Mouse (Mus musculus) cerebellum, adult 9-10 months (tissue): ENCODE measurements around the gene Glra1.
"Not testable (repeated sequence)": the region's sequence is repeated elsewhere in the genome, so short reads cannot be mapped to it uniquely, and the experiment has no call there.

Experiments
- DNase-seq: peaks from one replicate; pipeline ENCODE4 v3.0.0; 2022

Glra1 gene

DNA sequence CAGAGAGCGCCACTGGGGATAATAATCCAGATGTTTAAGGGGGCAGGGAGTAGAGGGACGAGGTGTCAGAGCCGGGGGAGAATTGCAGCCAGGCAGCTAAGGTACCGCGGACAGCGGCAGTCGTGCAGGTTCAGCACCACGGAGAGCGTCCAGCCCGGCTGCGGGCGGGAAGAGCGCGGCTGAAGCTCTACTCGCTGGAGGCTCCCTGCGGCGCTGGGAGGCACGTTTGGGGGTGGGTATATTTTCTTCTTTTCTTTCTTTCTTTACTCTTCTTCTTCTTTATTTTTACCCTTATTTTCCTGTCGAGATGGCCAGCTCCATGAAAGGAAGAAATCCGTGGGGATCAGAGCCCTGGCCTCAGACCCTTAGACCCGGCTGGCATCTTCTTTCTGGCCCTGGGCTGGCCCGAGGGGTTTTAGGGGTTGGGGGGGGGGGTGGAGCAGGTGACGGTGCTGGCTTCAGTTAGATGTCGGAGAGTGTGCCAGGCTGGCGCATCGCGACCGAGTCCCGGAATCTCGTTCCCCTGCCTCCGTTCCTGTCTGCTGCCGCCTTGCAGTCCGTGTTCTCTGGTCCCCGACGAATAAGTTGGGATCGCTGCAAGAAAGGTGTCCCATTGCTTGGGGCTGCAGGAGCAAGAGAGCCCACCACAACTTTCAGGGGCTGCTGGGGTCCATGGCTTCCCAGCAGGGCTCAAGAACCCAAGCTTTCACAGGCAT, at the start of gene Glra1:
Gene Glra1, minus strand, starts transcription at position 391 of the 716 bp plus-strand sequence.
- peak; percentile 3 for DNase-seq

GRCm38 (mm10) chr11:55636961-55637360, 29.0 kb upstream of the Glra1 start:
- DNase-seq: no peak

DNA sequence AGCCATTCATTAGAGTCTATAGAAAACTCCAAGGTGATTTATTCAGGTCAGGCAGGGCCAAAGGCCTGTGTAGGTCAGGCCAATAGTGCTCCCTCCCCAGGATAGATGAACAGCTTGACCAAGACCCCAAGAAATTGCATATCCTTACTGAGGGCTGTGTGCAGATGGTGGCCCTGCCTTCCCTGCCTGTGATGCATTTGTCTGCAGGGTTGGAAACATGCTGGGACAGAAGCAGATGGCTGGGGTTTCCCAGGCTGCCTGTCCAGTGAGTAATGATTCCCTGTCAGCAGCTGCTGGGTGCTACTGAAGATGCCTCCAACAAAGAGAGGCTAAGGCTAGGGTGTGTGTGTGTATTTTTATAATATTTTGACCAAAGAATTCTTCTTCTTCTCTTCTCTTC, 25.9 kb upstream of the Glra1 start:
- peak; percentile 0 for DNase-seq

- not testable (repeated sequence) for DNase-seq
Measured at GRCm38 (mm10) chr11:55614631-55615030, 6.6 kb upstream of the Glra1 start.

DNA sequence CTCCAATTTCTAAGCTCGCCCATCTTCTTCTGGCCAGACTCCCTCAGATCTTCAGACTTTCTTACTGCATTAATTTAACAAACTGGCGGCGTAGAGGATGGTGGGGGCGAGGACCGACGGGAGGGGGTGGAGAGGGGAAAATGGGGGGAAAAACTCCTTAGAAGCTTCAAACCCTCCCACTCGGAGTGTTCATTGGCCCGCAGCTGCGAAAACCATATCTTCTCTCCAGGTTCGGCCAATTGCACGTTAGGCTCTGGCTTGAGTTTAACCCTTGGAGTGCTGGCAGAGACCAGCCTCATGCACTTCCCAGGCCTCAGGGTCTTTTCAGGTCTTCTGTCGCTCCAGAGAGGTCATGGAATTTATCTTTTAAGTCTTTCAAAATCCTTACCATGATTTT, 524 bp upstream of the Glra1 start:
- DNase-seq: no peak

- DNase-seq: peak; percentile 29
Measured at GRCm38 (mm10) chr11:55607066-55607807, 761 bp downstream of the Glra1 start.

- DNase-seq: no peak
Measured at GRCm38 (mm10) chr11:55601447-55602065, 6.4 kb downstream of the Glra1 start.

DNA sequence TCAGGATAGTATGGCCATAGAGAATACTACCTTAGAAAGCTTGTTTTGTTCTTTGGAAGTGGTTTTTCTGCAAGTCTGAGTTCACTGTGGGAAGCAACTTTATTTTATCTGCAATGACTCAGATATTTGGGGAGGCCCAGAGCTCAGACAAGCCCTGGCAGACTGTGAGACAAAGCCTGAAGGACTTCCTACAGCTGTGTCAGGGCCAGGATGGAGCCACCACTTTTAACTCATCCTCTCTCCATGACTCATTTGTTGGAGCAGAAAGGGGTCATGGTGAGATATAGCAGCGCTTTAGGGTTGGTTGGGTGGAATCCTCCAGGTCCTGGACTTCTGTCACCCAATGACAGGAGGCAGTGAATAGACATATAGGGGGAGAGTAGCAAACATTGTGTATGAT, 12.3 kb downstream of the Glra1 start:
- DNase-seq: no peak

- no peak for DNase-seq
Measured at GRCm38 (mm10) chr11:55594411-55594810, 13.6 kb downstream of the Glra1 start.

DNA sequence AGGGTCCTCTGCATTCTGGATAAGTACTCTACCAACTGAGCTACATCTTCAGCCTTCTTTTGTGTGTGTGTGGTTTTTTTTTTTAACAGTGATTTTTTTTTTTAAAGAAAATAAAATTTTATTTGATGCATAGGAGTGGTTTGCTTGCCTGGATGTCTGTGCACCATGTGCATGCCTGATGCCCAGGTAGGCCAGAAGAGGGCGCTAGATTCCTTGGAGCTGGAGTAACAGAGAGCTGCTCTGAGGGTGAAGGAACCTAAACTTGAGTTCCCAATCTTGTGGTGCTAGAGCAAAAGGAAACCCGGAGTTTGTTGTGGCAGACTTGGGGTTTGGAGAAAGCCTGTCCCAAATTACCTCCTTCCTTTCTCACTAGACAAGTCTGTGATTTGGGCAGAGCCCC, 16.8 kb downstream of the Glra1 start:
- no peak for DNase-seq

GRCm38 (mm10) chr11:55589376-55590167, 18.4 kb downstream of the Glra1 start:
- DNase-seq: no peak

DNA sequence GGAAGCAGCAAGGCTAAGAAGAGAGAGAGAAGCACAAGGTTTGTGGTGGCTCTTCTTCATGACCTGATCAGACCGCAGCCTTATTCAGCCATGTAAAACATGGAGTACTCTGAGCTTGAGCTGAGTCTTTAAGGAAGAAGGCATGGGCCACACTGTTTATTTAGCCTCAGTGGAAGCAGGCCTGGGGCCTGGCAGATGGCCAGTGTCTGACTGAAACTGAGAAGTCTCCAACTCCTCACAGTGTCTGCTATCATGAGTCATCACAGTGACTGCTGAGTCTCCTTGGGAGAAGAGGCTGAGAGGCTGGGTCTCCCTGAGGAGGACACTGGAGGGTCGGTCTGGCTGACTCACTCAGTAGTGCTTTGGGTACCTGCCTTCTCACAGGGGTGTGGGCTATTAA, 33.6 kb downstream of the Glra1 start:
- no peak for DNase-seq

- DNase-seq: peak; percentile 18
Measured at GRCm38 (mm10) chr11:55571144-55571543, 36.9 kb downstream of the Glra1 start.

DNA sequence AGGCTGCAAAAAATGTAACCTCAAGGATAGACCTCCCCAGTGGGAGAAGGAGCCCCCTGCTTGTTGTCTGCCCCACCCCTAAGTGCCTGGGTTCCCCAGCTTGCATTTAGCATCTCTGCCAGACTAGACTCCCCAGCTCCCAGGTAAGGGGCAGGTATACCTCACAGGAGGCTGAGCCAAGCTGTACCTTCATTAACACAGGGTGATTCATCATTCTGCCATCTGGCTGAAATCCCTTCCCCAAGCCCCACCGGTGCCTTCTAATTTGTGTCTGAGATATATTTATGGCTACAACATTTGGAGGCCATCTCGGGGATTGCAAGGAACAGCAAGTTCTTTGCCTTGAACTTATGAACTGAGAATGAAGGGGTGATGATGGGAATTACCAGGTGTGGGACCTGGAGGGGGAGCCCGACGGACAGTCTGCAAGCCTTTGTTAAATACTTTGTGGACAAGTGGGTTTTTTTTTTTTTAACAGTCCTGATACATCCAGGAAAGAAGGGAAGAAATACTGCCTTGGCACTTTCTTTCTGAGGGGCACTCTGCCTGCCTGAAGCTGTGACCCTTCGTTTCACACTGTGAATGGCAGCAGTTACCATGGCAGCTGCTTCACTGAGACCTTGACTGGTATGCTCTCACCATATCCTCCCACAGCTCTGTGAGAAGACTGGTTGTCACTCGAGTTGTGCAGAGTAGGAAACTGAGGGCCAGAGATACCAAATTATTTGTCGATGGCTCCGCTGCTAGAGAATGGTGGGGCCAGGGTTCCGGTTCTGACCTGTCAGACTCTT, 41.5 kb downstream of the Glra1 start:
- no peak for DNase-seq

DNA sequence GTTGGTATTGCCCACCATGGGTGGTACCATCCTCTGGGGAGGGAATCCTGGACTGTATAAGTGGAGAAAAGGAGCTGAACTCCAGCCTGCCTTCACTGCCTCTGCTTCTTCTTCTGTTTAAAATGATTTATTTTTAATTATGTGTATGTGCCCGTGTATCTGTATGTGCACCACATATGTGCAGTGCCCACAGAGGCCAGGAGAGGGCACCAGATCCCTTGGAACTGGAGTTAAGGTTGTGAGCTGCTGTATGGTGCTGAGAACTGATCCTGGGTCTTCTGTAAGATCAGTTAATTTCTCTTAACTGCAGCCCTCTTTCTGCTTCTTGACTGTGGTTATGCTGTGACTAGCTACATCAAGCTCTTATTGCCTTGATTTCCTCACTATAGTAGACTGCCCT, 62.3 kb downstream of the Glra1 start:
- no peak for DNase-seq

DNA sequence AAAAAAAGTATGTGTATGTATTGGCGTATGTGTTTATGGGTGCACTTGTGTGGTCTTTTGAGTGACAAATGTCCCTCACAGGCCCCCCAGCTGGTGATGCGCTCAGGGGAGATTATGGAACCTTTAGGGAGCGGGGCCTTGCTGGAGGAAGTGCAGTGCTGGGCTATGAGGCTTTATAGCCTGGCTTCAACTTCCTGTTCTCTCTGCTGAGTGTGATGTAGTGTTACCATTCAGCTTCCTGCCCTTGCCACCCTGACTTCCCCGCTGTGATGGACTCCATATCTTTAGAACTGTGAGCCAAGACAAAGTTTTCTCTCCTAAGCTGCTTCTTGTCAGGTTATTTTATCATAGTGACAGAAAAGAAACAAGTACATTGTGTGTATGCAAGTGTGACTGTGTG, 65.3 kb downstream of the Glra1 start:
- no peak for DNase-seq

DNA sequence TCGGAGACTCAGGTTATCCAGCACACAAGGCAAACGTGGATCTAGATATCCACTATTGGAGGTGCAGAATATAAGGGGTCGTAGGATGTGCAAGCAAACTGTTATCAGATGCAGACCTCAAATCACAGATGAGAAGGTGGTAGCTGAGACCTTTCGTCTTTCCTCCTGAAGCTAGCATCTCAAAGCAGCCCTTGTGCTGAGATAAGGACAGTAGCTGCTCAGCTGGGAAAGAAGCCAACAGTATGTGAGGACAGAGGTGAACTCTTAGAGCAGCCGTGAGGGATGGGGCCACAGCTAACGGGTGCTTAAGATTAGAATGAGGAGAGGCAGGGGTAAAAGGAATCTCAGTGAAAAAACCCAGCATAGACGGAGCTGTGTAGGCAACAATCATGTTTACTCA, 65.9 kb downstream of the Glra1 start:
- no peak for DNase-seq

GRCm38 (mm10) chr11:55534766-55535165, 73.2 kb downstream of the Glra1 start:
- DNase-seq: no peak

GRCm38 (mm10) chr11:55533378-55533777, 74.6 kb downstream of the Glra1 start:
- DNase-seq: peak; percentile 88

GRCm38 (mm10) chr11:55530741-55531140, 77.3 kb downstream of the Glra1 start:
- DNase-seq: no peak

DNA sequence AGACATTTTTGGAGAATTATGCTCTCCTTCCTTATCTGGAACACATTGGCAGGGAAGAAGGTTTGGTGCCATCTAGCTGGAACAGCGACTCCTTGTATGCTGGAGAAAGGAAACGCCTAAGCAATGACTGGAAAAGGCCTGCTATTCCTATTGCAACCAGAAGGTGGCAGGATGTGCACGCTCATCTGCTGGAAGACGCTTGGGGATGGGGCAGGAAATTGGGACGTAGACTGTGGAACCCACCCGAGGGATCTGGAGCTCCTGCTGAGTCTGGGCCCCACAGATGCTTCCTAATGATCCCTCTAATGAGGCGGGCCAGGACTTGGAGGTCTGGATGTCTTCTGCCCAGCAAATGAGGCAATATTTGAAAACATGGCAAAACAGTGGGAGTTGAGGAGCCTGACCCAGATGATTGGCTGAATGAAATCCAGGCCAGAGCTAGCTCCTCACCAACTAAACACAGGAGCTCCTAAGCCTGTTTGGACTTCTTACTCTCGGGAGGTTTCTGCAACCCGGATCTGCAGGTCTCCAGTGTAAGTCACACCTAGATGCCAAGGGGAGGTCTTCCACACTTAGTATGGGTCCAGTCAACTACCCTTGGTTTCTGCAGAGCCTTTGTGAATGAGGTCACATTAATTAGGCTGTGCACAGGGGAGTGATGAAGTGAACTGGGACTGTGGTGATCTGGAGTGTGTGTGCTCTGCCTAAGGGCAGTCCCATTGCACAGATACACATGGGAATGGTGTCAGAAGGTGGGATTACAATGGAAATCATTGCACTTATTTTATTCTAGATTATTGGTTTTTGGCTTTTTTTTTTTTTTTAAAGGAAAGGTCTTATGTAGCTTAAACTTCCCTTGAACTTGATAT, 89.0 kb downstream of the Glra1 start:
- DNase-seq: peak; percentile 82
